Mouse (Mus musculus): ENCODE results near the gene Twnk. TPM values are rescaled to one million over a fixed set of nuclear protein-coding genes. Genes with fewer than 3 reads are reported as not detected.
A peak's percentile ranks its signal among the peaks of the same experiment; 100 is the strongest.
"Not testable (repeated sequence)": the region's sequence is repeated elsewhere in the genome, so short reads cannot be mapped to it uniquely, and the experiment has no call there.

The Twnk gene
- polyA plus RNA-seq, 1 experiment from 2014 or later, result 20.9 TPM

- Histone ChIP-seq H3K4me1 (peaks cover 18% of the 10 kb centered on the region), H3K36me3 (peaks cover 39% of the 10 kb centered on the region), H3K27me3 (replicated peaks) (peaks cover 10% of the 10 kb centered on the region; the same call in 1 of the 2 replicates), H3K4me3 (no peak overlapping the region), H3K9me3 (replicated peaks) (no peaks in the 10 kb centered on the region), H3K4me2 (no peak overlapping the region), H3K27ac (no peak overlapping the region), H3K9ac (no peak overlapping the region)
- WGBS (ENCODE audit: insufficient replicate concordance), result 60% methylated on average over 19 of the region's 19 CpGs
- ATAC-seq, result no peak
Measured at GRCm38 (mm10) chr19:45028746-45029145, 23.3 kb downstream of the Twnk start.

GRCm38 (mm10) chr19:45029571-45029970 is 24.1 kb downstream of the Twnk start:
- Histone ChIP-seq H3K27ac (no peak overlapping the region), H3K9me3 (replicated peaks) (no peaks in the 10 kb centered on the region), H3K27me3 (replicated peaks) (peaks cover 10% of the 10 kb centered on the region; the same call in 1 of the 2 replicates), H3K4me1 (peaks cover 18% of the 10 kb centered on the region), H3K9ac (no peak overlapping the region), H3K36me3 (peaks cover 33% of the 10 kb centered on the region), H3K4me3 (no peak overlapping the region), H3K4me2 (no peak overlapping the region)
- no peak for ATAC-seq
- 41% methylated on average over 8 of the region's 9 CpGs for WGBS (ENCODE audit: insufficient replicate concordance)

DNA sequence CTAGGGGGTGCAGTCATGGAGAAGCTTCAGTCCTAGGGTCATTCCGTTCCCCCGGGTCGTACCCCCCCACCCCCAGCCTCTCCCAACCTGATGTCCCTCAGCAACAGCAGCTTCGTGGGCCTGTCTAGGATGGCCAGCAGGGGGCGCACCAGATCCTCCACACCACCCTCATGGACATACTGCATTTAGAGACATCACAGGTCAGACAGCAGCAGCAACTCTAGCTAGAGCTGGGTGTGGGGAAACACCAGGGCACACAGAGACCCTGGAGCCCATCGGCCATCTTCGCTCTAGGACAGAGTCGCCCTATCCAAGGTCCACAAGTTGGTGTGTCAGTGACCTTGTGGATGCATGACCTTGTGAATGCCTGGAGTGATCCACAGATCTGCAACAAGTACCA is 24.6 kb downstream of the Twnk start:
- H3K9ac ChIP-seq, result no peak overlapping the region
- peaks cover 18% of the 10 kb centered on the region for H3K4me1 ChIP-seq
- H3K27me3 ChIP-seq (replicated peaks), result peaks cover 10% of the 10 kb centered on the region; the same call in 1 of the 2 replicates
- peak overlapping the region; percentile 55; the same call in 1 of the 2 replicates for H3K4me2 ChIP-seq
- 22% methylated on average over 8 of the region's 8 CpGs for WGBS (ENCODE audit: insufficient replicate concordance)
- H3K27ac ChIP-seq, result no peak overlapping the region
- H3K4me3 ChIP-seq, result no peak overlapping the region
- no peaks in the 10 kb centered on the region for H3K9me3 ChIP-seq (replicated peaks)
- H3K36me3 ChIP-seq, result peaks cover 28% of the 10 kb centered on the region
- peak; percentile 13; the same call in 1 of the 2 replicates for ATAC-seq

GRCm38 (mm10) chr19:45030746-45031693 is 25.6 kb downstream of the Twnk start:
- no peak overlapping the region for H3K9ac ChIP-seq
- peaks cover 18% of the 10 kb centered on the region for H3K4me1 ChIP-seq
- H3K27me3 ChIP-seq (replicated peaks), result peaks cover 18% of the 10 kb centered on the region
- no peaks in the 10 kb centered on the region for H3K9me3 ChIP-seq (replicated peaks)
- ATAC-seq, result peak; percentile 30; the same call in 1 of the 2 replicates
- 37% methylated on average over 20 of the region's 20 CpGs for WGBS (ENCODE audit: insufficient replicate concordance)
- no peak overlapping the region for H3K27ac ChIP-seq
- peak overlapping the region; percentile 55 for H3K4me2 ChIP-seq
- H3K4me3 ChIP-seq, result peak overlapping the region; percentile 18
- peaks cover 19% of the 10 kb centered on the region for H3K36me3 ChIP-seq

DNA sequence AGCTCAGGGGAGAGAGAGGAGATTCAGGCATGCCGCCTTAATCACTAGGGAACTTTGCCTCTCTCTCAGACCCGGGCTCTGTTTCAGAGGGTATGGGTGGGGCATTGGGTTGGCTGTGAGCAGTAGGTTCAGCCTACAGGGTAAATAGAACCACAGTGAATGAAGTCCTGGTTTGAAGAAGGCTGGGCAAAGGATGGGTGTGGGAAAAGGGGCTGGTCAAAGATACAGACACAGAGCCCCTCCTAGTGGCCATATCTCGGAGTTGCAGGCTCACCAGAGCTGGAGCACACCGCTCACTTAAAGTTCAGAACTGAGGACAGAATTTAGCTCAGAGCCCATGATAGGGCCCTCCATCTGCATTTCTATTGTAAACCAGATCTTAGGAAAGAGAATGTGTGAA is 26.3 kb downstream of the Twnk start:
- no peak overlapping the region for H3K27ac ChIP-seq
- peaks cover 11% of the 10 kb centered on the region for H3K36me3 ChIP-seq
- H3K4me1 ChIP-seq, result peaks cover 19% of the 10 kb centered on the region
- no peaks in the 10 kb centered on the region for H3K9me3 ChIP-seq (replicated peaks)
- WGBS (ENCODE audit: insufficient replicate concordance), result 29% methylated on average over 4 of the region's 4 CpGs
- no peak overlapping the region for H3K4me2 ChIP-seq
- H3K27me3 ChIP-seq (replicated peaks), result peaks cover 26% of the 10 kb centered on the region
- no peak overlapping the region for H3K4me3 ChIP-seq
- H3K9ac ChIP-seq, result no peak overlapping the region
- ATAC-seq, result peak; percentile 9; the same call in 1 of the 2 replicates

DNA sequence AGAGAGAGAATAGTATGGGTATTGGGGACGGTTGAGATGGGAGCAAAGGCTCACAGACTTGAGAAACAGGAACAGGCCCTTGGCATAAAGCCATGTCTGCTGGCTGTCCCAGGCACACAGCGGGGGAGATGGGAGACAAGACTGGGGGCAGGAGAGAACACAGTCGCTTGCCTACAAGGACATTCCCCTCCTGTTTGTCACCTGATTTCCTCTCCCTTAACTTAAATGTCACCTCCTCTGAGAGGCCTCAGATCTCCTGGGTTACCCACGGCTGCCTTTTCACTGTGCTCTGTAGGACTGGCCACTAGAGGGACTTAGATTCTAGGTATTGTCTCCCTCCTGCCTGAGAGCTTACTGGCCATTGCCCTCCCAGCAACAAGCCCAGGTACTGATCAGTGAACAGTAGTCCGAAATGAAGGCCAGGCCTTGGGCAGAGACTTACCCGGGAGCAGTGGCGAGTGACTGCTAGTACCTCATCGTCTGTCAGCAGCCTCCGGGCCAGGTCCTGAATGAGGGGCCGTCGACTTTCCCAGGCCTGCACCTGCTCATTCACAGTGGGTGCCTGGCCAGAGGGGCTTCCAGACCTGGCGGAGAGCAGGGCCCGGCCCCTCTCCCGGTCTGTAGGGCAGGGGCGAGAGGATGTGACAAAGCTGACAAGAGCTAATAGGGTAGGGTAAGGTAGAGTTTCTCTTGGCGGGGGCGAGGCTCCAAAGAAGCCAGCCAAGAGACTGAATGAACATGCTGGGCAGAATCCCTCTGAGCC is 27.3 kb downstream of the Twnk start:
- no peak overlapping the region for H3K4me3 ChIP-seq
- peaks cover 3% of the 10 kb centered on the region for H3K36me3 ChIP-seq
- peaks cover 23% of the 10 kb centered on the region for H3K4me1 ChIP-seq
- ATAC-seq, result no peak
- no peak overlapping the region for H3K27ac ChIP-seq
- H3K4me2 ChIP-seq, result no peak overlapping the region
- 55% methylated on average over 17 of the region's 17 CpGs for WGBS (ENCODE audit: insufficient replicate concordance)
- H3K27me3 ChIP-seq (replicated peaks), result peaks cover 34% of the 10 kb centered on the region
- H3K9ac ChIP-seq, result no peak overlapping the region
- H3K9me3 ChIP-seq (replicated peaks), result no peaks in the 10 kb centered on the region

DNA sequence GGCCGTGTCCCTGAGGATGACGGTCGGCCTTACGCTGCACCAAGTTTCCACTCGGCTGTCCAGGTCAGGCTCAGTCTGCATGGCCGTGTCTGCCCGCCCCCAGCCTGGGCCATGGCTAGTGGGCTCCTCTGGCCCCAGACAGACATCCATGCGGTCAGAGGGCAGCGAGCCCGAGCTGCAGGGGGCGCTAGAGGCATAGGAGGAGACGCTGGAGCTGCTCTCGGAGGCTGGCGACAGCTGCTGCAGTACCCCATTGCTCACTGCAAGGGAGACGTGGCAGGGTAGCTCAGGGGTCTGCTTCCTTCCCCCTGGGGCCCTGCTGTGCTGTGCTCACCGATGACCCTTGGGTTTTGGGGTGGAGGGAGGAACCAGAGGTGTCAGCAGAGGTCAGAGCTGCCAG is 31.4 kb downstream of the Twnk start:
- Histone ChIP-seq H3K4me3 (no peak overlapping the region), H3K36me3 (no peaks in the 10 kb centered on the region), H3K9ac (no peak overlapping the region), H3K4me2 (no peak overlapping the region), H3K4me1 (peaks cover 5% of the 10 kb centered on the region; the same call in 1 of the 2 replicates), H3K27me3 (replicated peaks) (peaks cover 60% of the 10 kb centered on the region), H3K27ac (no peak overlapping the region), H3K9me3 (replicated peaks) (no peaks in the 10 kb centered on the region)
- WGBS (ENCODE audit: insufficient replicate concordance), result 26% methylated on average over 16 of the region's 16 CpGs
- peak; percentile 46 for ATAC-seq

- not testable (repeated sequence) for H3K4me2 ChIP-seq; H3K4me3 ChIP-seq; H3K9ac ChIP-seq; H3K9me3 ChIP-seq (replicated peaks); H3K4me1 ChIP-seq; ATAC-seq; H3K36me3 ChIP-seq; H3K27ac ChIP-seq
- WGBS (ENCODE audit: insufficient replicate concordance), result 73% methylated on average over 7 of the region's 7 CpGs
- H3K27me3 ChIP-seq (replicated peaks), result peaks cover 71% of the 10 kb centered on the region
Measured at GRCm38 (mm10) chr19:45038198-45038597, 32.7 kb downstream of the Twnk start.

GRCm38 (mm10) chr19:45040214-45040613 is 34.8 kb downstream of the Twnk start:
- H3K9me3 ChIP-seq (replicated peaks), result no peaks in the 10 kb centered on the region
- no peak overlapping the region for H3K27ac ChIP-seq
- 42% methylated on average over 13 of the region's 13 CpGs for WGBS (ENCODE audit: insufficient replicate concordance)
- no peak overlapping the region for H3K4me2 ChIP-seq
- H3K4me1 ChIP-seq, result peaks cover 5% of the 10 kb centered on the region; the same call in 1 of the 2 replicates
- H3K4me3 ChIP-seq, result no peak overlapping the region
- H3K36me3 ChIP-seq, result no peaks in the 10 kb centered on the region
- no peak for ATAC-seq
- no peak overlapping the region for H3K9ac ChIP-seq
- peaks cover 91% of the 10 kb centered on the region for H3K27me3 ChIP-seq (replicated peaks)

- Histone ChIP-seq H3K9me3 (replicated peaks) (no peaks in the 10 kb centered on the region), H3K4me3 (no peak overlapping the region), H3K27ac (no peak overlapping the region), H3K27me3 (replicated peaks) (peaks cover 88% of the 10 kb centered on the region), H3K4me2 (no peak overlapping the region), H3K9ac (no peak overlapping the region), H3K4me1 (peaks cover 31% of the 10 kb centered on the region), H3K36me3 (no peaks in the 10 kb centered on the region)
- WGBS (ENCODE audit: insufficient replicate concordance), result 49% methylated on average over 11 of the region's 11 CpGs
- no peak for ATAC-seq
Measured at GRCm38 (mm10) chr19:45044389-45044927, 39.0 kb downstream of the Twnk start.

GRCm38 (mm10) chr19:45045236-45045635 is 39.8 kb downstream of the Twnk start:
- H3K4me3 ChIP-seq, result no peak overlapping the region
- H3K4me2 ChIP-seq, result no peak overlapping the region
- ATAC-seq, result no peak

More at GRCm38 (mm10) chr19:45045236-45045635, 39.8 kb downstream of the Twnk start:
- no peaks in the 10 kb centered on the region for H3K9me3 ChIP-seq (replicated peaks)
- no peak overlapping the region for H3K9ac ChIP-seq
- H3K27ac ChIP-seq, result no peak overlapping the region
- H3K36me3 ChIP-seq, result no peaks in the 10 kb centered on the region
- 34% methylated on average over 15 of the region's 15 CpGs for WGBS (ENCODE audit: insufficient replicate concordance)
- peaks cover 86% of the 10 kb centered on the region for H3K27me3 ChIP-seq (replicated peaks)
- H3K4me1 ChIP-seq, result peaks cover 31% of the 10 kb centered on the region
